Mouse (Mus musculus): Measurements from ENCODE around the gene Olfr731.

The Olfr731 gene

GRCm38 (mm10) chr14:50241766-50242165 lies at the start of gene Olfr731:
Olfr731 (minus strand) TSS chr14:50241866.
- DNase-seq = no peak

- DNase-seq = no peak
Measured at GRCm38 (mm10) chr14:50284106-50284505, 42.4 kb upstream of the Olfr731 start, which contains the start of gene Olfr732. Olfr732 (minus strand) TSS chr14:50284206.

- DNase-seq = no peak
Measured at GRCm38 (mm10) chr14:50188098-50188497, 53.6 kb downstream of the Olfr731 start, which contains the start of gene Olfr730. Olfr730 (minus strand) TSS chr14:50188198.

All from kidney, adult 11 months (tissue).